Mouse (Mus musculus): ENCODE results near the gene Eipr1.

- no peak for TF ChIP-seq POLR2A (IDR thresholded peaks at IDR 0.05; ENCODE audit: control insufficient read depth, low read depth, low read length)
- no peak for TF ChIP-seq CTCF (IDR thresholded peaks at IDR 0.05; ENCODE audit: control insufficient read depth, insufficient read depth, insufficient replicate concordance, low read depth, low read length)
Measured at GRCm38 (mm10) chr12:28899696-28900095, 148.1 kb downstream of the Eipr1 start.

Measured in testis, adult 2 months (tissue).